Mouse (Mus musculus): Measurements from ENCODE around the gene Fam171a2. TPM values are rescaled to one million over a fixed set of nuclear protein-coding genes. Genes with fewer than 3 reads are reported as not detected.
A peak's percentile ranks its signal among the peaks of the same experiment; 100 is the strongest.

Fam171a2 gene
- polyA plus RNA-seq, 1 experiment from 2014 or later: 4.4 TPM

GRCm38 (mm10) chr11:102438212-102439092 is 9.0 kb downstream of the Fam171a2 start:
- no peaks in the 10 kb centered on the region for H3K9me3 ChIP-seq
- peaks cover 18% of the 10 kb centered on the region for H3K4me1 ChIP-seq
- peaks cover 89% of the 10 kb centered on the region for H3K36me3 ChIP-seq
- peak; percentile 16; the same call in 1 of the 2 replicates for ATAC-seq (ENCODE audit: low FRiP score, low read depth)
- peak overlapping the region; percentile 77 for H3K4me2 ChIP-seq (replicated peaks)
- H3K27me3 ChIP-seq: peaks cover 20% of the 10 kb centered on the region
- 10% methylated on average over 77 of the region's 77 CpGs for WGBS
- no peak overlapping the region for H3K27ac ChIP-seq
- peak overlapping the region; percentile 44 for H3K4me3 ChIP-seq
- peak overlapping the region; percentile 67 for H3K9ac ChIP-seq

GRCm38 (mm10) chr11:102437120-102438061 is 10.1 kb downstream of the Fam171a2 start:
- H3K27me3 ChIP-seq: peaks cover 20% of the 10 kb centered on the region
- H3K36me3 ChIP-seq: peaks cover 85% of the 10 kb centered on the region
- H3K4me1 ChIP-seq: peaks cover 25% of the 10 kb centered on the region
- peak; percentile 21; the same call in 1 of the 2 replicates for ATAC-seq (ENCODE audit: low FRiP score, low read depth)
- 7% methylated on average over 86 of the region's 87 CpGs for WGBS
- H3K4me2 ChIP-seq (replicated peaks): peak overlapping the region; percentile 77
- H3K9me3 ChIP-seq: no peaks in the 10 kb centered on the region
- H3K4me3 ChIP-seq: peak overlapping the region; percentile 44
- peak overlapping the region; percentile 67 for H3K9ac ChIP-seq
- H3K27ac ChIP-seq: no peak overlapping the region

GRCm38 (mm10) chr11:102436471-102436790 is 11.1 kb downstream of the Fam171a2 start:
- Histone ChIP-seq H3K9ac (no peak overlapping the region), H3K4me3 (no peak overlapping the region), H3K27ac (no peak overlapping the region), H3K9me3 (no peaks in the 10 kb centered on the region), H3K4me2 (replicated peaks) (no peak overlapping the region), H3K4me1 (peaks cover 33% of the 10 kb centered on the region), H3K36me3 (peaks cover 75% of the 10 kb centered on the region), H3K27me3 (peaks cover 20% of the 10 kb centered on the region)
- ATAC-seq (ENCODE audit: low FRiP score, low read depth): no peak
- 78% methylated on average over 10 of the region's 10 CpGs for WGBS

- WGBS: 91% methylated on average over 18 of the region's 18 CpGs
- ATAC-seq (ENCODE audit: low FRiP score, low read depth): no peak
- H3K4me3 ChIP-seq: no peak overlapping the region
- peaks cover 37% of the 10 kb centered on the region for H3K4me1 ChIP-seq
- no peaks in the 10 kb centered on the region for H3K9me3 ChIP-seq
- peaks cover 70% of the 10 kb centered on the region for H3K36me3 ChIP-seq
- H3K9ac ChIP-seq: no peak overlapping the region
- H3K4me2 ChIP-seq (replicated peaks): no peak overlapping the region
- H3K27ac ChIP-seq: no peak overlapping the region
- peaks cover 20% of the 10 kb centered on the region for H3K27me3 ChIP-seq
These were observed 11.6 kb downstream of the Fam171a2 start for GRCm38 (mm10) chr11:102435754-102436470.

- peaks cover 37% of the 10 kb centered on the region for H3K4me1 ChIP-seq
- H3K9ac ChIP-seq: no peak overlapping the region
- no peaks in the 10 kb centered on the region for H3K9me3 ChIP-seq
- 90% methylated on average over 11 of the region's 11 CpGs for WGBS
- H3K4me2 ChIP-seq (replicated peaks): no peak overlapping the region
- no peak for ATAC-seq (ENCODE audit: low FRiP score, low read depth)
- H3K27ac ChIP-seq: no peak overlapping the region
- peaks cover 62% of the 10 kb centered on the region for H3K36me3 ChIP-seq
- H3K27me3 ChIP-seq: peaks cover 20% of the 10 kb centered on the region
- no peak overlapping the region for H3K4me3 ChIP-seq
These were observed 12.4 kb downstream of the Fam171a2 start for GRCm38 (mm10) chr11:102434816-102435705.

- Histone ChIP-seq H3K4me3 (no peak overlapping the region), H3K27me3 (peaks cover 19% of the 10 kb centered on the region), H3K27ac (no peak overlapping the region), H3K4me2 (replicated peaks) (no peak overlapping the region), H3K9ac (no peak overlapping the region), H3K4me1 (peaks cover 43% of the 10 kb centered on the region), H3K9me3 (no peaks in the 10 kb centered on the region), H3K36me3 (peaks cover 55% of the 10 kb centered on the region)
- ATAC-seq (ENCODE audit: low FRiP score, low read depth): no peak
- WGBS: 13% methylated on average over 7 of the region's 7 CpGs
These were observed 13.1 kb downstream of the Fam171a2 start for GRCm38 (mm10) chr11:102434406-102434805.

- WGBS: 92% methylated on average over 7 of the region's 7 CpGs
- H3K9me3 ChIP-seq: no peaks in the 10 kb centered on the region
- H3K4me1 ChIP-seq: peaks cover 45% of the 10 kb centered on the region
- H3K4me2 ChIP-seq (replicated peaks): no peak overlapping the region
- no peak overlapping the region for H3K27ac ChIP-seq
- peaks cover 13% of the 10 kb centered on the region for H3K27me3 ChIP-seq
- no peak for ATAC-seq (ENCODE audit: low FRiP score, low read depth)
- H3K4me3 ChIP-seq: no peak overlapping the region
- no peak overlapping the region for H3K9ac ChIP-seq
- peaks cover 50% of the 10 kb centered on the region for H3K36me3 ChIP-seq
These were observed 13.6 kb downstream of the Fam171a2 start for GRCm38 (mm10) chr11:102433866-102434265.

- H3K27ac ChIP-seq: no peak overlapping the region
- no peak overlapping the region for H3K4me3 ChIP-seq
- WGBS: 91% methylated on average over 6 of the region's 6 CpGs
- H3K27me3 ChIP-seq: peaks cover 6% of the 10 kb centered on the region
- H3K4me1 ChIP-seq: peaks cover 37% of the 10 kb centered on the region
- no peaks in the 10 kb centered on the region for H3K9me3 ChIP-seq
- no peak for ATAC-seq (ENCODE audit: low FRiP score, low read depth)
- no peak overlapping the region for H3K4me2 ChIP-seq (replicated peaks)
- H3K9ac ChIP-seq: no peak overlapping the region
- peaks cover 41% of the 10 kb centered on the region for H3K36me3 ChIP-seq
These were observed 14.6 kb downstream of the Fam171a2 start for GRCm38 (mm10) chr11:102432896-102433295.

GRCm38 (mm10) chr11:102432115-102432843 is 15.2 kb downstream of the Fam171a2 start:
- peaks cover 31% of the 10 kb centered on the region for H3K4me1 ChIP-seq
- H3K4me3 ChIP-seq: no peak overlapping the region
- peak overlapping the region; percentile 32 for H3K4me2 ChIP-seq (replicated peaks)
- no peaks in the 10 kb centered on the region for H3K9me3 ChIP-seq
- ATAC-seq (ENCODE audit: low FRiP score, low read depth): no peak
- H3K36me3 ChIP-seq: peaks cover 36% of the 10 kb centered on the region
- peak overlapping the region; percentile 55 for H3K9ac ChIP-seq
- H3K27me3 ChIP-seq: peaks cover under 1% of the 10 kb centered on the region; the same call in 1 of the 2 replicates
- WGBS: 59% methylated on average over 16 of the region's 16 CpGs
- H3K27ac ChIP-seq: no peak overlapping the region

- peak overlapping the region; percentile 55 for H3K9ac ChIP-seq
- peaks cover 31% of the 10 kb centered on the region for H3K36me3 ChIP-seq
- no peaks in the 10 kb centered on the region for H3K9me3 ChIP-seq
- ATAC-seq (ENCODE audit: low FRiP score, low read depth): no peak
- H3K27ac ChIP-seq: no peak overlapping the region
- no peak overlapping the region for H3K4me3 ChIP-seq
- H3K4me1 ChIP-seq: peaks cover 27% of the 10 kb centered on the region
- H3K27me3 ChIP-seq: no peaks in the 10 kb centered on the region
- peak overlapping the region; percentile 32 for H3K4me2 ChIP-seq (replicated peaks)
- WGBS: 71% methylated on average over 3 of the region's 3 CpGs
These were observed 15.8 kb downstream of the Fam171a2 start for GRCm38 (mm10) chr11:102431728-102432114.
